Mouse (Mus musculus) left cerebral cortex, adult 2 months (tissue): ENCODE measurements around the gene Bcl2. TPM values are rescaled to one million over a fixed set of nuclear protein-coding genes. Genes with fewer than 3 reads are reported as not detected.
A peak's percentile ranks its signal among the peaks of the same experiment; 100 is the strongest.
"Not testable (repeated sequence)": the region's sequence is repeated elsewhere in the genome, so short reads cannot be mapped to it uniquely, and the experiment has no call there.

Experiments used
- DNase-seq, 2 experiments: peaks; one replicate each; pipeline ENCODE4 v3.0.0; 2021 to 2022; ENCODE audit warnings: low spot score in 2 of 2, mixed read lengths in 1 of 2; ENCODE audit errors: extremely low spot score in 1 of 2
- H3K27ac ChIP-seq: fragments of 200-600 bp; 2 replicates; pipeline ENCODE4 v1.8.1; 2022
- H3K4me3 ChIP-seq: fragments of 200-600 bp; 2 replicates; pipeline ENCODE4 v1.8.1; 2022
- CTCF ChIP-seq: fragments of 200-600 bp; IDR thresholded peaks from 2 replicates; pipeline ENCODE4 v1.8.1; 2022; ENCODE audit warnings: antibody characterized with exemption, mild to moderate bottlenecking, moderate library complexity
- intact Hi-C: fragments of 180-260 bp; cut with DNase I; formaldehyde crosslinking; loops from one replicate; pipeline ENCODE4 v1.15.1; 2025
- total RNA-seq, 2 experiments: library from RNA; stranded (reverse); gene quantifications; 2 replicates each; pipeline ENCODE4 v1.2.3; 2021

The Bcl2 gene
- total RNA-seq, 2 experiments from 2014 or later = 14.5 to 17.5 TPM

DNA sequence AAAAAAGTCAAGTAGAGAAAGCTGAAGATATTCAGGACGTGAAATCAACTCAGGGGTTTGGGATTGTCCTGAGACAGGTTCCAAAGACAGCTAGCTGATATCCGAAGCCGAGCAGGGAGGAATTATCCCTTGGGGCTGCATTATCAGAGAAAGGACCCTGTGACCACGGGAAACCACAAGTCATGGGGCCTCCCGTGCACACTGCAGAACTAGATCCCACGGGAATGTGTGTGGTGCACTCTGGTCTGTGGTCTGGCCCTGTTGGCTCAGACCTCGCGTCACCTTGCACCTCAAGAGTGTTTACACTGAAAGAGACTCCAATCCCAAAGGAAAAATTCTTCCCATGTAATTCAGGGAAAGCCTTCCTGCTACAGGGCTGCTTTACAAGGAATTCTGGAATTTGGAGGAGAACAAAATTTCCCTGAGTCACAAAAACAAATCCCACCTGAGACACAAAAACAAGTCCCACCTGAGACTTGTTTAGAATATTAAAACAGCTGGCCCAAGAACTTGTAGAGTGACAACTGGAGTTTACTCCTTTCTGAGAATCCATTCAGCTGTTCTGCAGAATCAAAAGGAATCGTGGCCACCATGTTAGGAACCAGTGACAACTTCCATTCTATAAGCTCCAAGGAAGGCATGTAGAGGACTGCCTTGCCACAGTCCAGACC lies 158.4 kb downstream of the Bcl2 start:
- no peak for TF ChIP-seq CTCF
- Histone ChIP-seq H3K4me3 (no peak overlapping the region), H3K27ac (no peak overlapping the region)
- intact Hi-C loops = no loop called here
- DNase-seq = no peak

DNA sequence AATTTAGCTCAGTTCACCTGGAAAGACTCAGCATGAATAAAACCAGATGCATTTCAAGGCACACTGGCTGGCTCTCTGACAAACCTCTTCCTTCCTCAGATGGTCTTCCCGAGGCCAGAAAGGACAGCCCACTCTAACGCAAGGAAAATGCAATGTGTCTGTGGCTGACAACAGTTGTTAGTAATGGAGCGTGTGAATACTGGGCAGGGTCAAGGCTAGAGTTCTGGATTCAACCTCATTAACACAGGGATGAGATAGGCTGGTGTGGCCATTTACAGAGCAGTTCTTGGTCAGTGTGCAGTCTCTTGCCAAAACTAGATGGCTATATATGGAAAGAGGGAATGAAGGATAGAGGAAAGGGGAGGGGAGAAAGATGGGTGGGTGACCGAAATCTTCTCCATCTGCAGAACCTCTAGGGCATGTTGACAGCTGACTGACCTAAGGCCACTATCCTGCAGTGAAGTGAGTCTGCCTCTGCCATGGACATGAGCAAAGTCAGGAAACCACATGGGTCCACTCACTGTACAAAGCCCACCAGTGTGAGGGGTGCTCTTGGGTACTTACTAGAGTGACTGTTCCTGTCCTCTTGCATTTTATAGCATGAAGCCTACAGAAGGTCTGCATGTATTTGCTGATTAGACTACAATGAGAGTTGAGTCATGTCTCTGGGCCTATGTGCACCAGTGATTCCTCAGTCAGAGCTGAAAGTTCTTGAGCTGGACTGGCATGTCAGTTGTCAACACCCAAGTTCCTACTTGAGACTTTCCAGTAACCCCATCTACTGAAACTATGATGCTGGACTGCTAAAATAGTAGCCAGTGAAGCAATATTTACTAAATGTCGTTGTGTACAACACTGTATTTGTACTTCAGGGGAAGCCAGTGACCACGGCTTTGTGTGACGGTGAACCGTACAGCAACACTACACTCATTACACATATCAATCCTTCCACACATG lies 159.9 kb downstream of the Bcl2 start:
- no peak overlapping the region for H3K4me3 ChIP-seq
- TF ChIP-seq CTCF = no peak
- H3K27ac ChIP-seq = no peak overlapping the region
- no peak for DNase-seq
- intact Hi-C loops = no loop called here

DNA sequence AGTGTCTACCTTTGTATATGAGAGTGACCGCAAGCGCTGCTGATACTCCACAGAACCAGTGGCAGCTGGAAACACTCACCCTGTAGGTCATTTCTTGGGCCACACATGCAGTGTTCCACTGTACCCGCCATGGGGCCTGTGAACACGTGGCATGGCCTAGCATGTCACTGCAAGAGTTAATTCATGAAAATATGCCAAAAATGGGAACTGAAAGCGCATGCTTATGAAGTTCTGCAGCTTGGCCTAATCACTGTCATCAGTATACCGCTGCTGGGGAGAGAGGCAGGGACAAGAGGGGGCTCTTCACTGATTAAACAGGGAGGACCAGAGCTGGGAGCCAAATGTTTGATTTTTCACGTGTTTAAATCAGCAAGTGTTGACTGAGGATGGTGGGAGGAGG lies 161.2 kb downstream of the Bcl2 start:
- Histone ChIP-seq H3K4me3 (no peak overlapping the region), H3K27ac (no peak overlapping the region)
- TF ChIP-seq CTCF = no peak
- DNase-seq = no peak
- intact Hi-C loops = no loop called here

DNA sequence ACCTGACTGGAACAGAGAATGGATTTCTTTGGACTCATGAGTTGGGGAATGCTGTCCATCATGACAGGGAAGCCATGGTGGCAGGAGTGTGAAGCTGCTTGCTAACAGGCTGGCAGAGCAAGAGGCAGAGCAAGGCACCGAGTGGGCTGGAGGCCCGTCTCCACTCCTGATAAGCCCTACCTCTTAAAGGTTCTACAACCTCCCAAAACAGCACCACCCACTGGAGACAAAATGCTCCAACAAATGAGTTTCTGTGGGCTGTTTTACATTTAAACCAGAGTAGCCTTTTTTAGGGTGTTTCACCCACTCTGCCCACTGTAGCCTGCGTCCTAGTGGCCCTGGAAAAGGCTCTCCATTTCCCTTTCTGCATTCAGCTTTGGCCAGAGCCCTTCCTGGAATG lies 163.5 kb downstream of the Bcl2 start:
- intact Hi-C loops = no loop called here

DNA sequence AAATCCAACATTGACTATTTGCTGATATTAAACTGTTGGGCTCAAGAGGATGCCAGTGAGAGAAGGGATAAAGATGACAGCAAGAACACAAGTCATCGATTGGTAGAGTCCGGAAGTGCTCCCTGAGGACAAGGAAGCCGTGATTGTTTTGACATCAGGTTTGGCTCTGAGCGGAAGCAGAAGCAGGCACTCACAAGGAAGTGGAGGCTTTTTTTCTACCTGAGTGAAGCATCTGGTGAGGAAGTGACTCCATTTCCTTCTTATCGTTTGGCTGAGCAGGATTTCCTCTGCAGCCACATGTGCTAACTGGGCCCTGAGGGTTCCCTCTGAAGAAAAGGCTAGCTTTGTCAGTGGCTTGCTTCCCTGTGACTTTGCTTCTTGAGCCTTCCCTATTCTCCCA lies 165.0 kb downstream of the Bcl2 start:
- Histone ChIP-seq H3K4me3 (no peak overlapping the region), H3K27ac (no peak overlapping the region)
- intact Hi-C loops = no loop called here
- TF ChIP-seq CTCF = no peak
- DNase-seq = no peak

More for the DNA sequence above, 163.5 kb downstream of the Bcl2 start:
- no peak for DNase-seq
- no peak; the same call in 1 of the 2 replicates for TF ChIP-seq CTCF
- no peak overlapping the region for H3K4me3 ChIP-seq
- H3K27ac ChIP-seq = no peak overlapping the region

DNA sequence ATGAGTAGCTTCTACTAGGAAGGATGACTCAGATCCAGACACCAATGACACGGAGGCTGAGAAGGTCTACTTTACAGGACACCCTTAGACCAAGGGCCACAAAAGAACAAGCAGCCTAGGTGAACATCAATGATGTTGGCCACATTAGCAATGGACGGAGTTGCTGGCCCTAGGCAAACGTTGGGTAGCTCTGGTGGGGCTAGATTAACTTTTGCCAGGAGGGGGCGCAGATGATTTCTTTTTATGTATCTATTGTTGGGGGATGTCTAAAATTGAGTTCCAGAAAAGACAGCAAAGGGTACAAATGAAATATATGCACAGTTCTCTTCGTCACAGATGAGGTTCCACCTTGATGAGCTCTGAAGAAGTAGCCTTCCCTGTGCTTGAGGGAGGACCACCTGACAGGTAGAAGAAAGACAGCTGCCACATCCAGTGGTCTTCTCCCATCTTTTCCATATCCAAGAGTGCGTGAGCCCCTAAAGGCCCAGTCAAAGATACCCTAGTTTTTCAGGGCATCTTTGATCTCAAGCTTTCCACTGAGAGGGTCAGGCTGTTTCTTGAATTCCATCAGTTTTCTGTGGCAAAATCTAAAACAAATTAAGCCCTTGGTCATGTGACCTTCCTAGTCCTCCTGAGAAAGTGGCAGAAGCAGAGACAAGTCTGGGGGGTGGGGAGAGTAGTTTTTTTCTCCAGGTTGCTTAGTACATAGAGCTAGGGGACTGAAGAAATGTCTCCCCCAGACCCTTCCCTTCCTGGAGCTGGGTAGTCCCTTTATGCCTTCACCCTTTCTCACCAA lies 169.1 kb downstream of the Bcl2 start:
- TF ChIP-seq CTCF = peak; percentile 59
- peak; percentile 19 to 35 for DNase-seq
- H3K27ac ChIP-seq = no peak overlapping the region
- intact Hi-C loops = loop anchor here (5.0 kb wide), 1 partner anchor 118 kb away; no protein-coding TSS in a partner anchor
- no peak overlapping the region for H3K4me3 ChIP-seq

DNA sequence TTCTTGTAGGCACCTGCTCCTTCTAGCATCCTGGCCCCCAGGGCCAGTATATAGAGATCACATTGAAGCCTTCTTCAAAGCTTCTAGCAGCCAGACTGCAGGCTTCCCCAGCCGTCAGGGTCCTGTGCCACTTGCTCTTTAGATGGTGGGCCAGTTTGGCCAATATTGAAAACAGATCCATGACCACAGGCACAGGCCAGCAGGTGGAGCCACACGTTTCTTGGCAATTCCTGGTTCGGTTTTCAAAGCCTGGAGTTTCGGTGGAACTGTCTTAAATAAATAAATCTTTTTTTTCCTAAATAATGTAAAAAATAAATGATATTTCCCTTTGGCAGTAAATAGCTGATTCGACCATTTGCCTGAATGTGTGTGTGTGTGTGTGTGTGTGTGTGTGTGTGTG lies 171.3 kb downstream of the Bcl2 start:
- DNase-seq = peak in 1 of 2 experiments; percentile 50
- Histone ChIP-seq H3K27ac (no peak overlapping the region), H3K4me3 (no peak overlapping the region)
- TF ChIP-seq CTCF = peak; percentile 65
- intact Hi-C loops = loop anchor here (1.0 to 5.0 kb wide), 2 partner anchors 115 to 170 kb away; no protein-coding TSS in a partner anchor

DNA sequence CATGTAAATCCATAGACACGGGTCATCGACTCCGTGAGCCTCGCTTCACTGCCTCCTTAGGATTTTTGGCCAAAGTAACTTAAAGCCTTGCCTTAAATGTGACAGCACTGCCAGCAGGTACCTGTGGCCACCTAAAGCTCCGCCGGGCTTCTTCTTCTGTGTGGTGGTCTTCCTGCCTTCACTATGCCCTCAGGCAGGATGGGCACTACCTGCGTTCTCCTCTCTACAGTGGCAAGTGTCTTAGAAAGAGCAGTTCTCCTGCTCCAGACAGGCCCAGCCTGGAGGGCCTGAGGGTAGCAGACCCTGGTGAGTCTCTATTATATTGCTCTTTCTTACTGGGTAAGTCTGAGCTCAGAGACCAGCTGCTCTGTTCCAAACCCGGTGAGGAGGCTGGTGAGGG lies 172.2 kb downstream of the Bcl2 start:
- Histone ChIP-seq H3K27ac (no peak overlapping the region), H3K4me3 (no peak overlapping the region)
- no peak for DNase-seq
- TF ChIP-seq CTCF = no peak
- intact Hi-C loops = loop anchor here (5.0 kb wide), 1 partner anchor 115 kb away; no protein-coding TSS in a partner anchor

DNA sequence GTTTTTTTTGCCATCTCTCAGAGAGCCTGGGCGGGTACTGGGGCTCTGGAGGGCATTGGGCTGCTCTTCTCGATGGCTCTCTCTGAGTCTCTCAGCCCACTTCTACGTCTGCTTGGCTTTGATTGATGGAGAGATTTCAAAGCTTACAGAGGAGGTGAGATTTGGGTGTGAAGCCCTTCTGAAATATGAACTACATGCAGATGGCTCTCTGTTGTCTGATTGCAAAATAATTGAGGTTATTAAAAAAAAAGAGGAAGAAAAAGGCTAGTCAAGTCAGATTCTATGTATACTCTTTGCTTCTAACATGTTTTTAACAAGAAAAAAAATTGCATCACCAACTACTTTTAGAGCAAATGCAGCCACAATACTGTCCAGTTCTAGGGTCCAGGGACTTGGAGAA lies 173.9 kb downstream of the Bcl2 start:
- no peak for DNase-seq
- Histone ChIP-seq H3K27ac (no peak overlapping the region), H3K4me3 (no peak overlapping the region)
- TF ChIP-seq CTCF = no peak
- intact Hi-C loops = loop anchor here (5.0 kb wide), 1 partner anchor 113 kb away; no protein-coding TSS in a partner anchor

DNA sequence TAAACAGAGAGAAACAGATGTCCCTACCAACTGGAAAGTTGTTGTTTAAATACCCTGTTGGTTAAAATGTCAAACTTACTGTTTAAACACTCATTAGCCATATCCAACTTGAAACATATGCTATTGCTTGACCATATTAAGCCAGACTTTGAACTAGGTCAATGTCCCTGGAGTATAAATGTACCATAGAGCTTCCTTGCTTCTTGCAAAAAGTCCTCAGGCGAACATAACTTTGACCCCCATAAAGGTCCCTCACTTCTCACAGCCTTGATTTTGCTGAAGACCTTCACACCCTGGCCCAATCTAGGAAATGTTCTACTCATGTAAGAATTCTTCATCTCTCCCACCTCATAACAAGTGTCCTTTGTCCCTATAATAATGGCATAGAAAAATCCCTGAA lies 175.0 kb downstream of the Bcl2 start:
- intact Hi-C loops = no loop called here
- H3K4me3 ChIP-seq = no peak overlapping the region
- no peak for TF ChIP-seq CTCF
- no peak for DNase-seq
- H3K27ac ChIP-seq = no peak overlapping the region

DNA sequence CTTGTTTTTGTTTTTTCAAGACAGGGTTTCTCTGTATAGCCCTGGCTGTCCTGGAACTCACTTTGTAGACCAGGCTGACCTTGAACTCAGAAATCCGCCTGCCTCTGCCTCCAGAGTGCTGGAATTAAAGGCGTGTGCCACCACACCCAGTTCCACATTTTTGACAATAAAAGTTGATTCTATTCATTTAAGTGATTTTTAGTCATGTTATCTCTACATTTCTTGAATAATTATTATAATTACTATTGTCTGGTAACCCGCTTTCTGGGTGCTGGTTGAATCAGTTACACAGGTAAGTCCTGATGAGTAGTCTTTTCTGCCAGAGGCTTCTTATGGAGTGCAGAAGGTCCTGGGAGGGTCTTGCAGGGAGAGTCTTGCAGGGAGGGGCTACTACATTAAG lies 179.2 kb downstream of the Bcl2 start:
- intact Hi-C loops, H3K27ac ChIP-seq, H3K4me3 ChIP-seq, DNase-seq: not testable (repeated sequence)

DNA sequence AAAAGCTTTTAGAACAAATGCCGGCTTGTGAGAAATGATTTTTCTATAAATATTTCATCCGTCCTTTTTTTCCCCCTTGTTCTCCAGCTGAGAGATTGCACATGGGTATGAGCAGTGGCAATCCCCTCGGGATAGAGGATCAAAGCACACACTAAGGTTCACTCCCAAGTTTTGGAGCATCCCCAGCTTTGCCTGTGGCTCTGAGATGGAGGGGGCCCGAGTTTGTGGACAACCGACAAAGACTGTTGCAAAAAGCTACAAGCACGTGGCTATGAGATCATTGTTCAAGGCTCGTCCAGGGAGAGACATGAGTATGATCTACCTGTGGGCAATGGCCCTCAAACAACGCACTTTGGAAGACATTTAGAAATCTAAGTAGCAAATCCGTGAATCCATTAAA lies 184.5 kb downstream of the Bcl2 start:
- no peak overlapping the region for H3K4me3 ChIP-seq
- DNase-seq = no peak
- H3K27ac ChIP-seq = no peak overlapping the region
- intact Hi-C loops = no loop called here
- TF ChIP-seq CTCF = no peak
